Mouse (Mus musculus) inflammation-experienced regulatory T-cells, adult 6 months (primary cell): ENCODE measurements around the gene Spta1. TPM values are rescaled to one million over a fixed set of nuclear protein-coding genes. Genes with fewer than 3 reads are reported as not detected.

Experiments used
- ATAC-seq: one replicate; pipeline ENCODE4 v1.8.0; 2017
- polyA plus RNA-seq, 3 experiments: library from polyadenylated mRNA; unstranded; fragments of 100-300 nt; shearing (Covaris generic); gene quantifications; one replicate each; pipeline ENCODE4 v1.2.1; 2017

Spta1 gene
- polyA plus RNA-seq, 3 experiments from 2014 or later: 0.04 TPM; not detected in 2

- ATAC-seq: no peak
Measured at GRCm38 (mm10) chr1:174267816-174268215, 95.2 kb downstream of the Spta1 start.

GRCm38 (mm10) chr1:174269162-174269561, 96.6 kb downstream of the Spta1 start:
- no peak for ATAC-seq

GRCm38 (mm10) chr1:174270643-174271042, 98.1 kb downstream of the Spta1 start:
- ATAC-seq: no peak

Other genes with a start within 250 kb of the Spta1 start
- gene Mndal, start 230.3 kb upstream of the Spta1 start, polyA plus RNA-seq: 100 to 1,000 TPM; 399 to 475 (median 464) TPM
- 100 to 1,000 TPM; 241 to 353 (median 324) TPM for gene Ifi203, start 230.1 kb upstream of the Spta1 start, polyA plus RNA-seq
- gene Ifi202b, start 190.0 kb upstream of the Spta1 start, polyA plus RNA-seq: not detected
- gene Ifi205, start 141.0 kb upstream of the Spta1 start, polyA plus RNA-seq: under 1 TPM in 2 of 3 experiments, not detected in 1; 0.09 to 0.94 TPM
- gene Olfr433, start 132.1 kb upstream of the Spta1 start, polyA plus RNA-seq: not detected
- gene Olfr432, start 123.6 kb upstream of the Spta1 start, polyA plus RNA-seq: not detected
- gene Olfr430, start 106.2 kb upstream of the Spta1 start, polyA plus RNA-seq: not detected
- not detected for gene Olfr429, start 88.4 kb upstream of the Spta1 start, polyA plus RNA-seq
- gene Olfr427, start 75.9 kb upstream of the Spta1 start, polyA plus RNA-seq: not detected
- gene Olfr231, start 51.6 kb upstream of the Spta1 start, polyA plus RNA-seq: not detected
- gene Olfr424, start 41.3 kb upstream of the Spta1 start, polyA plus RNA-seq: not detected
- not detected for gene Olfr420, start 17.1 kb upstream of the Spta1 start, polyA plus RNA-seq
- gene Olfr419, start 79.3 kb downstream of the Spta1 start, polyA plus RNA-seq: not detected
- not detected for gene Mptx1, start 157.7 kb downstream of the Spta1 start, polyA plus RNA-seq
- not detected for gene Olfr417, start 192.3 kb downstream of the Spta1 start, polyA plus RNA-seq
- not detected for gene Olfr248, start 218.3 kb downstream of the Spta1 start, polyA plus RNA-seq